Mouse (Mus musculus): ENCODE measurements around the gene Cbr2.

Gene Cbr2

DNA sequence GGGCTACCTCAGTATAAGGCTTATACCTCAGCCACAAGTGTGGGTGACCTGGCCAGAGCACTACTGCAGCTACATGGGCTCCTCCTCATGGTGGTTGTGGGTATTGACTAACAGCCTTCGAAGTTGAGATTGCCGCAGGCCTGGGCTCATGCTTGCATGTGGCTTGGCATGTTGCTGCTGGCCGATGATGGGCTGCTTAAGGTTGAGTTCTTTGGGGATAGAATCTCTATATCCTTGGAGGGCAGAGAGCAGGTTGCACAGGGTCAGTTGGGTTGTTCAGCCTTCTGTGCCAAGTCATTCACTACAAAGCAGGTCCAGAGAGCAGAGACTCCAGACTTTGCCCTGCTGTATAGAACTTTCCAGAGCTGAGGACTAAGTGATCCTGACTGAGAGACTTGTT, 52.0 kb downstream of the Cbr2 start:
- DNase-seq (ENCODE audit: low read depth, low spot score) = no peak
